Mouse (Mus musculus) MN1 (cell line): ENCODE results near the gene Vamp8.

Experiments used
- DNase-seq: peaks from one replicate; pipeline ENCODE4 v3.0.0-alpha.2; 2016; ENCODE audit warnings: low spot score

Gene Vamp8

GRCm38 (mm10) chr6:72405356-72405755 is 14.9 kb upstream of the Vamp8 start:
- no peak for DNase-seq

GRCm38 (mm10) chr6:72401875-72402274 is 11.4 kb upstream of the Vamp8 start:
- DNase-seq = peak; percentile 51

- no peak for DNase-seq
These were observed 9.5 kb upstream of the Vamp8 start for GRCm38 (mm10) chr6:72399967-72400366.

- no peak for DNase-seq
These were observed 6.3 kb upstream of the Vamp8 start for GRCm38 (mm10) chr6:72396837-72397251.

GRCm38 (mm10) chr6:72392341-72392740 is 1.8 kb upstream of the Vamp8 start:
- no peak for DNase-seq

- no peak for DNase-seq
These were observed 455 bp upstream of the Vamp8 start for GRCm38 (mm10) chr6:72390795-72391521.

GRCm38 (mm10) chr6:72389471-72389940 is 997 bp downstream of the Vamp8 start:
- DNase-seq = no peak

GRCm38 (mm10) chr6:72388791-72389329 is 1.6 kb downstream of the Vamp8 start:
- no peak for DNase-seq

- no peak for DNase-seq
These were observed 2.2 kb downstream of the Vamp8 start for GRCm38 (mm10) chr6:72388266-72388665.

GRCm38 (mm10) chr6:72387816-72388215 is 2.7 kb downstream of the Vamp8 start:
- no peak for DNase-seq

GRCm38 (mm10) chr6:72386561-72386960 is 3.9 kb downstream of the Vamp8 start:
- DNase-seq = no peak

GRCm38 (mm10) chr6:72385258-72385657 is 5.2 kb downstream of the Vamp8 start:
- DNase-seq = no peak

GRCm38 (mm10) chr6:72383952-72384351 is 6.6 kb downstream of the Vamp8 start:
- DNase-seq = no peak

GRCm38 (mm10) chr6:72383142-72383820 is 7.2 kb downstream of the Vamp8 start:
- DNase-seq = no peak

- DNase-seq = no peak
These were observed 8.0 kb downstream of the Vamp8 start for GRCm38 (mm10) chr6:72382494-72382893.

- DNase-seq = peak; percentile 65
These were observed 10.3 kb downstream of the Vamp8 start, which contains the start of gene Vamp5 for GRCm38 (mm10) chr6:72380131-72380770. Vamp5 (minus strand) TSS chr6:72380468.

GRCm38 (mm10) chr6:72379377-72380130 is 10.9 kb downstream of the Vamp8 start:
- no peak for DNase-seq

GRCm38 (mm10) chr6:72378510-72379234 is 11.8 kb downstream of the Vamp8 start:
- DNase-seq = no peak

- DNase-seq = no peak
These were observed 15.5 kb downstream of the Vamp8 start for GRCm38 (mm10) chr6:72374820-72375563.

- DNase-seq = no peak
These were observed 16.3 kb downstream of the Vamp8 start for GRCm38 (mm10) chr6:72374206-72374605.
